Mouse (Mus musculus) small intestine, adult 10 weeks (tissue): Measurements from ENCODE around the gene Mboat2. TPM values are rescaled to one million over a fixed set of nuclear protein-coding genes. Genes with fewer than 3 reads are reported as not detected.

ENCODE experiments used
- polyA plus RNA-seq: library from polyadenylated mRNA; stranded (reverse); fragments of 350-450 nt; fragmentation: Illumina TruSeq; extraction: RNeasy Lipid Tissue Mini Kit (QIAGEN cat#74804); gene quantifications from one replicate; pipeline ENCODE4 v1.2.3, GENCODE M21; 2014; ENCODE audit warnings: low replicate concordance

The Mboat2 gene
- polyA plus RNA-seq: 1.0 TPM

GRCm38 (mm10) chr12:24830766-24831152 is at the start of gene Mboat2:
Gene Mboat2, plus strand, starts transcription at chr12:24830879.

GRCm38 (mm10) chr12:24974446-24975114 is 143.9 kb downstream of the Mboat2 start, which contains the start of gene Kidins220:
Gene Kidins220, plus strand, starts transcription at chr12:24974925.

Other genes starting within 250 kb of the Mboat2 start
- 5.9 TPM for gene Klf11, start 179.6 kb upstream of the Mboat2 start, polyA plus RNA-seq
- 0.48 TPM for gene Cys1, start 149.1 kb upstream of the Mboat2 start, polyA plus RNA-seq
- gene Rrm2, start 122.6 kb upstream of the Mboat2 start, polyA plus RNA-seq: 33.6 TPM
- gene Kidins220, start 144.0 kb downstream of the Mboat2 start, polyA plus RNA-seq: 46.6 TPM